Mouse (Mus musculus): Measurements from ENCODE around the gene Clns1a. TPM values are rescaled to one million over a fixed set of nuclear protein-coding genes. Genes with fewer than 3 reads are reported as not detected.

The Clns1a gene
- polyA plus RNA-seq, 1 experiment from 2014 or later: 314 TPM

- WGBS: 91% methylated on average over 3 of the region's 3 CpGs
These were observed 12.8 kb downstream of the Clns1a start for GRCm38 (mm10) chr7:97709204-97709603.

GRCm38 (mm10) chr7:97714651-97715050 lies 18.2 kb downstream of the Clns1a start:
- no peaks in the 10 kb centered on the region for H3K4me1 ChIP-seq
- H3K27me3 ChIP-seq (ENCODE audit: low read depth, poor library complexity, severe bottlenecking): no peaks in the 10 kb centered on the region
- no peak overlapping the region for H3K4me3 ChIP-seq
- DNase-seq (ENCODE audit: low spot score): no peak
- no peak overlapping the region for H3K27ac ChIP-seq
- H3K36me3 ChIP-seq: peaks cover 94% of the 10 kb centered on the region
- no peaks in the 10 kb centered on the region for H3K9me3 ChIP-seq (replicated peaks)
- 94% methylated on average over 5 of the region's 5 CpGs for WGBS

More at GRCm38 (mm10) chr7:97709204-97709603, 12.8 kb downstream of the Clns1a start:
- Histone ChIP-seq H3K4me3 (no peak overlapping the region), H3K27me3 (ENCODE audit: low read depth, poor library complexity, severe bottlenecking) (no peaks in the 10 kb centered on the region), H3K4me1 (no peaks in the 10 kb centered on the region), H3K27ac (no peak overlapping the region), H3K36me3 (peaks cover 66% of the 10 kb centered on the region), H3K9me3 (replicated peaks) (no peaks in the 10 kb centered on the region)
- no peak for DNase-seq (ENCODE audit: low spot score)

GRCm38 (mm10) chr7:97717326-97717725 lies 20.9 kb downstream of the Clns1a start:
- Histone ChIP-seq H3K4me3 (no peak overlapping the region), H3K9me3 (replicated peaks) (no peaks in the 10 kb centered on the region), H3K27ac (no peak overlapping the region), H3K36me3 (peaks cover 92% of the 10 kb centered on the region), H3K4me1 (no peaks in the 10 kb centered on the region), H3K27me3 (ENCODE audit: low read depth, poor library complexity, severe bottlenecking) (no peaks in the 10 kb centered on the region)
- no peak for DNase-seq (ENCODE audit: low spot score)
- 92% methylated on average over 1 of the region's 1 CpGs for WGBS

GRCm38 (mm10) chr7:97719078-97719477 lies 22.6 kb downstream of the Clns1a start:
- H3K4me1 ChIP-seq: no peaks in the 10 kb centered on the region
- H3K4me3 ChIP-seq: no peak overlapping the region
- H3K27me3 ChIP-seq (ENCODE audit: low read depth, poor library complexity, severe bottlenecking): no peaks in the 10 kb centered on the region
- H3K9me3 ChIP-seq (replicated peaks): no peaks in the 10 kb centered on the region
- H3K27ac ChIP-seq: no peak overlapping the region
- 88% methylated on average over 5 of the region's 5 CpGs for WGBS
- DNase-seq (ENCODE audit: low spot score): no peak
- H3K36me3 ChIP-seq: peaks cover 86% of the 10 kb centered on the region

- Histone ChIP-seq H3K27me3 (ENCODE audit: low read depth, poor library complexity, severe bottlenecking) (no peaks in the 10 kb centered on the region), H3K4me1 (no peaks in the 10 kb centered on the region), H3K36me3 (peaks cover 84% of the 10 kb centered on the region), H3K27ac (no peak overlapping the region), H3K9me3 (replicated peaks) (no peaks in the 10 kb centered on the region), H3K4me3 (no peak overlapping the region)
- 92% methylated on average over 5 of the region's 5 CpGs for WGBS
- DNase-seq (ENCODE audit: low spot score): no peak
These were observed 23.7 kb downstream of the Clns1a start for GRCm38 (mm10) chr7:97720109-97720508.

GRCm38 (mm10) chr7:97722278-97722918 lies 26.0 kb downstream of the Clns1a start:
- H3K36me3 ChIP-seq: peaks cover 79% of the 10 kb centered on the region
- no peaks in the 10 kb centered on the region for H3K4me1 ChIP-seq
- H3K27me3 ChIP-seq (ENCODE audit: low read depth, poor library complexity, severe bottlenecking): no peaks in the 10 kb centered on the region
- WGBS: 96% methylated on average over 7 of the region's 7 CpGs
- H3K27ac ChIP-seq: no peak overlapping the region
- no peak overlapping the region for H3K4me3 ChIP-seq
- H3K9me3 ChIP-seq (replicated peaks): no peaks in the 10 kb centered on the region
- no peak for DNase-seq (ENCODE audit: low spot score)

GRCm38 (mm10) chr7:97723646-97724538 lies 27.5 kb downstream of the Clns1a start:
- Histone ChIP-seq H3K27me3 (ENCODE audit: low read depth, poor library complexity, severe bottlenecking) (no peaks in the 10 kb centered on the region), H3K4me3 (no peak overlapping the region), H3K9me3 (replicated peaks) (no peaks in the 10 kb centered on the region), H3K4me1 (no peaks in the 10 kb centered on the region), H3K36me3 (peaks cover 69% of the 10 kb centered on the region), H3K27ac (no peak overlapping the region)
- 94% methylated on average over 11 of the region's 11 CpGs for WGBS
- DNase-seq (ENCODE audit: low spot score): no peak

- Histone ChIP-seq H3K9me3 (replicated peaks) (no peaks in the 10 kb centered on the region), H3K4me1 (0 out of 2 replicates have a peak, but pooled peaks cover under 1% of the 10 kb centered on the region), H3K27me3 (ENCODE audit: low read depth, poor library complexity, severe bottlenecking) (no peaks in the 10 kb centered on the region), H3K4me3 (no peak overlapping the region), H3K36me3 (peaks cover 59% of the 10 kb centered on the region), H3K27ac (no peak overlapping the region)
- no peak for DNase-seq (ENCODE audit: low spot score)
- 96% methylated on average over 6 of the region's 6 CpGs for WGBS
These were observed 29.0 kb downstream of the Clns1a start for GRCm38 (mm10) chr7:97725401-97725800.

- WGBS: 90% methylated on average over 7 of the region's 7 CpGs
- Histone ChIP-seq H3K9me3 (replicated peaks) (no peaks in the 10 kb centered on the region), H3K4me3 (no peak overlapping the region), H3K27me3 (ENCODE audit: low read depth, poor library complexity, severe bottlenecking) (no peaks in the 10 kb centered on the region), H3K4me1 (0 out of 2 replicates have a peak, but pooled peaks cover 3% of the 10 kb centered on the region), H3K36me3 (peaks cover 55% of the 10 kb centered on the region), H3K27ac (no peak overlapping the region)
- no peak for DNase-seq (ENCODE audit: low spot score)
These were observed 29.6 kb downstream of the Clns1a start for GRCm38 (mm10) chr7:97726080-97726479.

- WGBS: 90% methylated on average over 7 of the region's 7 CpGs
- Histone ChIP-seq H3K27me3 (ENCODE audit: low read depth, poor library complexity, severe bottlenecking) (no peaks in the 10 kb centered on the region), H3K9me3 (replicated peaks) (no peaks in the 10 kb centered on the region), H3K4me1 (0 out of 2 replicates have a peak, but pooled peaks cover 3% of the 10 kb centered on the region), H3K27ac (no peak overlapping the region), H3K4me3 (no peak overlapping the region), H3K36me3 (peaks cover 53% of the 10 kb centered on the region)
- no peak for DNase-seq (ENCODE audit: low spot score)
These were observed 30.3 kb downstream of the Clns1a start for GRCm38 (mm10) chr7:97726778-97727177.

- Histone ChIP-seq H3K4me1 (0 out of 2 replicates have a peak, but pooled peaks cover 3% of the 10 kb centered on the region), H3K9me3 (replicated peaks) (no peaks in the 10 kb centered on the region), H3K4me3 (no peak overlapping the region), H3K27me3 (ENCODE audit: low read depth, poor library complexity, severe bottlenecking) (no peaks in the 10 kb centered on the region), H3K27ac (no peak overlapping the region), H3K36me3 (peaks cover 37% of the 10 kb centered on the region)
- 76% methylated on average over 14 of the region's 14 CpGs for WGBS
- DNase-seq (ENCODE audit: low spot score): no peak
These were observed 32.5 kb downstream of the Clns1a start for GRCm38 (mm10) chr7:97728666-97729614.

- 0 out of 2 replicates have a peak, but pooled peaks cover 3% of the 10 kb centered on the region for H3K4me1 ChIP-seq
- H3K4me3 ChIP-seq: no peak overlapping the region
- H3K27me3 ChIP-seq (ENCODE audit: low read depth, poor library complexity, severe bottlenecking): no peaks in the 10 kb centered on the region
- 80% methylated on average over 3 of the region's 3 CpGs for WGBS
- no peak overlapping the region for H3K27ac ChIP-seq
- H3K36me3 ChIP-seq: peaks cover 25% of the 10 kb centered on the region
- DNase-seq (ENCODE audit: low spot score): no peak
- no peaks in the 10 kb centered on the region for H3K9me3 ChIP-seq (replicated peaks)
These were observed 34.0 kb downstream of the Clns1a start for GRCm38 (mm10) chr7:97730427-97730826.
